Mouse (Mus musculus) hindbrain, embryonic 11.5 days (tissue): ENCODE data around the gene Fam76b. TPM values are rescaled to one million over a fixed set of nuclear protein-coding genes. Genes with fewer than 3 reads are reported as not detected.

ENCODE experiments used
- ATAC-seq: fragments of 200-750 bp; cut with Nextera tagmentation; 2 replicates; pipeline ENCODE4 v1.8.0; 2017; ENCODE audit warnings: mild to moderate bottlenecking, moderate TSS enrichment, moderate library complexity; ENCODE audit not compliant: low FRiP score
- DNase-seq: peaks from one replicate; pipeline ENCODE4 v3.0.0-alpha.2; 2015; ENCODE audit warnings: low spot score
- H3K27ac ChIP-seq: fragments of 300-500 bp; sonication (generic); 2 replicates; pipeline ENCODE4 v1.5.1; 2014; ENCODE audit warnings: mild to moderate bottlenecking, low read depth, low read length
- H3K27me3 ChIP-seq: fragments of 300-500 bp; sonication (generic); 2 replicates; pipeline ENCODE4 v1.6.1; 2014; ENCODE audit warnings: mild to moderate bottlenecking, low read length, moderate library complexity, mixed read lengths; ENCODE audit not compliant: control insufficient read depth, insufficient read depth
- H3K36me3 ChIP-seq: fragments of 300-500 bp; sonication (generic); 2 replicates; pipeline ENCODE4 v1.6.1; 2014; ENCODE audit warnings: mild to moderate bottlenecking, low read length, moderate library complexity, mixed read lengths; ENCODE audit not compliant: control insufficient read depth, insufficient read depth
- H3K4me1 ChIP-seq: fragments of 300-500 bp; sonication (generic); replicated peaks from 2 replicates; pipeline ENCODE4 v1.6.1; 2014; ENCODE audit warnings: low read length, mixed read lengths; ENCODE audit not compliant: control insufficient read depth, insufficient read depth
- H3K4me2 ChIP-seq: fragments of 300-500 bp; sonication (generic); replicated peaks from 2 replicates; pipeline ENCODE4 v1.6.1; 2014; ENCODE audit warnings: mild to moderate bottlenecking, low read depth, low read length
- H3K4me3 ChIP-seq: fragments of 300-500 bp; sonication (generic); 2 replicates; pipeline ENCODE4 v1.5.1; 2014; ENCODE audit warnings: low read depth, low read length
- H3K9ac ChIP-seq: fragments of 300-500 bp; sonication (generic); 2 replicates; pipeline ENCODE4 v1.6.1; 2014; ENCODE audit warnings: low read depth, low read length
- H3K9me3 ChIP-seq: fragments of 300-500 bp; sonication (generic); 2 replicates; pipeline ENCODE4 v1.6.1; 2016; ENCODE audit warnings: low read length; ENCODE audit not compliant: control insufficient read depth
- WGBS: fragments of 180-500 bp; shearing (Covaris S2); extraction: QIAGEN DNeasy Blood & Tissue Kit; methylation state at CpG from one replicate; pipeline ENCODE4 v1.1.7; 2014; 5-methylcytosine and 5-hydroxymethylcytosine counted together
- polyA plus RNA-seq: library from polyadenylated mRNA; unstranded; fragments of >200 nt; fragmentation: Nextera tagmentation; extraction: Ambion mirVana; gene quantifications from 2 replicates; pipeline ENCODE4 v1.2.1, GENCODE M21; 2014

Gene Fam76b
- polyA plus RNA-seq, 1 experiment from 2014 or later, result 33.8 TPM

GRCm38 (mm10) chr9:13818369-13818768, 9.1 kb upstream of the Fam76b start:
- 88% methylated on average over 9 of the region's 9 CpGs for WGBS
- ATAC-seq (no peak), DNase-seq (no peak)
- Histone ChIP-seq H3K27ac (no peak overlapping the region), H3K4me2 (no peak overlapping the region), H3K36me3 (peaks cover 8% of the 10 kb centered on the region), H3K9ac (no peak overlapping the region), H3K4me1 (no peaks in the 10 kb centered on the region), H3K9me3 (no peaks in the 10 kb centered on the region), H3K4me3 (no peak overlapping the region), H3K27me3 (no peaks in the 10 kb centered on the region)

GRCm38 (mm10) chr9:13820774-13821173, 6.7 kb upstream of the Fam76b start:
- Histone ChIP-seq H3K27ac (no peak overlapping the region), H3K9ac (no peak overlapping the region), H3K9me3 (no peaks in the 10 kb centered on the region), H3K36me3 (peaks cover 8% of the 10 kb centered on the region; the same call in 1 of the 2 replicates), H3K4me1 (no peaks in the 10 kb centered on the region), H3K4me2 (no peak overlapping the region), H3K27me3 (no peaks in the 10 kb centered on the region), H3K4me3 (no peak overlapping the region)
- DNase-seq (no peak), ATAC-seq (no peak)
- 97% methylated on average over 3 of the region's 3 CpGs for WGBS

- Histone ChIP-seq H3K4me1 (no peaks in the 10 kb centered on the region; the same call in 1 of the 2 replicates), H3K9me3 (no peaks in the 10 kb centered on the region), H3K27me3 (no peaks in the 10 kb centered on the region), H3K4me2 (peak overlapping the region; percentile 47), H3K27ac (peak overlapping the region; percentile 97), H3K4me3 (peak overlapping the region; percentile 85), H3K36me3 (no peaks in the 10 kb centered on the region), H3K9ac (peak overlapping the region; percentile 91)
- DNase-seq (no peak), ATAC-seq (no peak)
- 10% methylated on average over 8 of the region's 8 CpGs for WGBS
Observed at GRCm38 (mm10) chr9:13825896-13826295, 1.6 kb upstream of the Fam76b start.

GRCm38 (mm10) chr9:13826391-13826805, 1.1 kb upstream of the Fam76b start:
- Histone ChIP-seq H3K4me3 (peak overlapping the region; percentile 85), H3K36me3 (no peaks in the 10 kb centered on the region), H3K27me3 (no peaks in the 10 kb centered on the region), H3K4me1 (no peaks in the 10 kb centered on the region; the same call in 1 of the 2 replicates), H3K27ac (peak overlapping the region; percentile 97), H3K9ac (peak overlapping the region; percentile 91), H3K9me3 (no peaks in the 10 kb centered on the region), H3K4me2 (peak overlapping the region; percentile 47)
- under 1% methylated on average over 31 of the region's 31 CpGs for WGBS
- peak; percentile 77 for DNase-seq
- peak; percentile 18 for ATAC-seq

GRCm38 (mm10) chr9:13826832-13827405, 597 bp upstream of the Fam76b start, which contains the start of gene Cep57:
Gene Cep57 (minus strand): TSS chr9:13827107.
- peak within 1 kb of the TSS; percentile 68 for H3K4me2 ChIP-seq
- H3K27ac ChIP-seq, result peak within 1 kb of the TSS; percentile 97
- H3K4me3 ChIP-seq, result peak within 1 kb of the TSS; percentile 85
- no peaks in the 10 kb centered on the region for H3K27me3 ChIP-seq
- H3K9me3 ChIP-seq, result no peaks in the 10 kb centered on the region
- peak within 1 kb of the TSS; percentile 93 for H3K9ac ChIP-seq
- ATAC-seq (peak; percentile 95), DNase-seq (peak; percentile 96)
- under 1% methylated on average over 44 of the region's 44 CpGs for WGBS
- H3K36me3 ChIP-seq, result no peaks in the 10 kb centered on the region
- no peaks in the 10 kb centered on the region; the same call in 1 of the 2 replicates for H3K4me1 ChIP-seq

GRCm38 (mm10) chr9:13828087-13828441, 548 bp downstream of the Fam76b start:
- WGBS, result under 1% methylated on average over 23 of the region's 23 CpGs
- 0 out of 2 replicates have a peak, but pooled peaks cover 4% of the 10 kb centered on the region for H3K36me3 ChIP-seq
- no peak for DNase-seq
- no peaks in the 10 kb centered on the region for H3K27me3 ChIP-seq
- peak overlapping the region; percentile 68 for H3K4me2 ChIP-seq
- no peaks in the 10 kb centered on the region; the same call in 1 of the 2 replicates for H3K4me1 ChIP-seq
- H3K9ac ChIP-seq, result peak overlapping the region; percentile 93
- ATAC-seq, result peak; percentile 36
- no peaks in the 10 kb centered on the region for H3K9me3 ChIP-seq
- peak overlapping the region; percentile 97 for H3K27ac ChIP-seq
- peak overlapping the region; percentile 85 for H3K4me3 ChIP-seq

- WGBS, result 92% methylated on average over 3 of the region's 3 CpGs
- ATAC-seq, result no peak
- no peak for DNase-seq
- no peaks in the 10 kb centered on the region for H3K4me1 ChIP-seq
- no peaks in the 10 kb centered on the region for H3K9me3 ChIP-seq
- no peak overlapping the region for H3K4me2 ChIP-seq
- no peak overlapping the region for H3K4me3 ChIP-seq
- peaks cover 13% of the 10 kb centered on the region; the same call in 1 of the 2 replicates for H3K36me3 ChIP-seq
- no peak overlapping the region for H3K27ac ChIP-seq
- no peak overlapping the region for H3K9ac ChIP-seq
- no peaks in the 10 kb centered on the region for H3K27me3 ChIP-seq
Observed at GRCm38 (mm10) chr9:13835256-13835655, 7.7 kb downstream of the Fam76b start.

- DNase-seq (no peak), ATAC-seq (no peak)
- Histone ChIP-seq H3K27ac (no peak overlapping the region), H3K4me1 (no peaks in the 10 kb centered on the region), H3K27me3 (no peaks in the 10 kb centered on the region), H3K4me2 (no peak overlapping the region), H3K9ac (no peak overlapping the region), H3K36me3 (peaks cover 19% of the 10 kb centered on the region), H3K4me3 (no peak overlapping the region), H3K9me3 (no peaks in the 10 kb centered on the region)
- 89% methylated on average over 2 of the region's 2 CpGs for WGBS
Observed at GRCm38 (mm10) chr9:13836726-13837125, 9.2 kb downstream of the Fam76b start.

GRCm38 (mm10) chr9:13847591-13847990, 20.1 kb downstream of the Fam76b start:
- ATAC-seq, result no peak
- no peak for DNase-seq
- Histone ChIP-seq H3K4me2 (no peak overlapping the region), H3K36me3 (0 out of 2 replicates have a peak, but pooled peaks cover 2% of the 10 kb centered on the region), H3K9me3 (no peaks in the 10 kb centered on the region), H3K9ac (no peak overlapping the region), H3K4me3 (no peak overlapping the region), H3K4me1 (no peaks in the 10 kb centered on the region), H3K27me3 (no peaks in the 10 kb centered on the region), H3K27ac (no peak overlapping the region)
- WGBS, result 93% methylated on average over 3 of the region's 3 CpGs
